Mouse (Mus musculus) frontal cortex, postnatal 25 days (tissue): Measurements from ENCODE around the gene Prcc.
"Not testable (repeated sequence)": the region's sequence is repeated elsewhere in the genome, so short reads cannot be mapped to it uniquely, and the experiment has no call there.

Source experiments
- DNase-seq, 2 experiments: peaks; one replicate each; pipeline ENCODE4 v3.0.0; 2022; ENCODE audit warnings: low spot score in 2 of 2

Gene Prcc

DNA sequence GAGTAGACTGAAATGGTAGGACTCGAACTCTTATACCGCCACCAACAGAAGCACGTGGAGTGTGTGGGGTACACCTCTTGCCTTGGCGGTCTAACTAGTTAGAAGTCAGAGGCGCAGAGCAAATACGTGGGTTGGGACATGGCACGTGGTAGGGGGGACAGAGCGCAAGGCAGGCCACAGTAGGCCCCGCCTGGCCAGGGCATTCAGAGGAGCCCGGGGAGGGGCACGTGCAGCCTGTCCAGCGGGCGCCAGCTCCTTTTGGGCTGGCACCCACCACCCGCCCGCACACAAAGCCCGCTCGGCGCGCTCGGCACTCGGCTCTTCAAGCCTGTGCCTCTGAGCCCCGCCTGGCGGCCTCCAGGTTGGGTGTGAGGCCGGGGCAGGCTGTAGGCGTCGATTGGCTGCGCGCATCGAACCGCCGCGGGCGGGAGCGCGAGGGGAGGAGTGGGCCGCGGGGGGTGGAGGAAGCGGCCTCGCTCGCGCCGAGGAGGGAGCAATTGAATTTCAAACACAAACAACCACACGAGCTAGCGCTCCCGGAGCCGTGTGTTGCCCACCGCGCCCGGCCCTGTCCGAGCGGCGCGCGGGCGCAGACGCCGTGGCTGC, 20.6 kb upstream of the Prcc start, which contains the start of gene Hdgf:
Gene Hdgf, plus strand, starts transcription at position 442 of the 606 bp plus-strand sequence.
- DNase-seq = peak; percentile 73 to 86

- DNase-seq = no peak
These were observed 18.4 kb upstream of the Prcc start for GRCm38 (mm10) chr3:87903821-87904220.

GRCm38 (mm10) chr3:87901959-87902358, 16.6 kb upstream of the Prcc start:
- not testable (repeated sequence) for DNase-seq

- DNase-seq = no peak
These were observed 15.7 kb upstream of the Prcc start for GRCm38 (mm10) chr3:87901036-87901624.

GRCm38 (mm10) chr3:87899776-87900175, 14.4 kb upstream of the Prcc start:
- DNase-seq = no peak

DNA sequence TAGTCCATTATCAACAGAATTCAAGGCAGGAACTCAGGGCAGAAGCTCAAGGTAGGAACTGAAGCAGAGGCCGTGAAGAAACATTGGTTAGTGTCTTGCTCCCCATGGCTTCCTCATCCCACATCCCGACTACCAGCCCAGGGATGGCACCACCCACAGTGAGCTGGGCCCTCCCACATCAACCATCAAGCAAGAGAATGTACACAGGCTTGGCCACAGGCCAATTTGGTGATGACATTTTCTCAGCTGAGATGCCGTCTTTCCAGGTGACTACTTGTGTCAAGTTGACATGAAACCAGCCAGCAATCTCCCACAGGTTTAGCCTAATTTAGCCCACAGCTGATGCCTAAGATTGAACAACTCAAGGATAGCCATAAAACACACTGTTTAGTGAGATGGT, 13.9 kb upstream of the Prcc start:
- no peak for DNase-seq

- no peak for DNase-seq
These were observed 8.0 kb upstream of the Prcc start for GRCm38 (mm10) chr3:87893367-87893905.

GRCm38 (mm10) chr3:87891481-87891880, 6.1 kb upstream of the Prcc start:
- no peak for DNase-seq

DNA sequence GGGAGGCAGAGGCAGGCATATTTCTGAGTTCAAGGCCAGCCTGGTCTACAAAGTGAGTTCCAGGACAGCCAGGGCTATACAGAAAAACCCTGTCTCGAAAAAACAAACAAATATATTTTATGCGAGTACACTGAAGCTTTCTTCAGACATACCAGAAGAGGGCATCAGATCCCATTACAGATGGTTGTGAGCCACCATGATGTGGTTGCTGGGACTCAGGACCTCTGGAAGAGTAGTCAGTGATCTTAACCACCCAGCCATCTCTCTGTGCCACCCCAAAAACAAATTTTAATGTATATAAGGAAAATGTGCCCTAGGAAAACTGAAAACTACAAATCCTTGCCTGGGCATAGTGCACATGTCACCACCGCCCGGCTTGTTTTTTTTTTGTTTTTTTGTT, 2.0 kb upstream of the Prcc start:
- not testable (repeated sequence) for DNase-seq

DNA sequence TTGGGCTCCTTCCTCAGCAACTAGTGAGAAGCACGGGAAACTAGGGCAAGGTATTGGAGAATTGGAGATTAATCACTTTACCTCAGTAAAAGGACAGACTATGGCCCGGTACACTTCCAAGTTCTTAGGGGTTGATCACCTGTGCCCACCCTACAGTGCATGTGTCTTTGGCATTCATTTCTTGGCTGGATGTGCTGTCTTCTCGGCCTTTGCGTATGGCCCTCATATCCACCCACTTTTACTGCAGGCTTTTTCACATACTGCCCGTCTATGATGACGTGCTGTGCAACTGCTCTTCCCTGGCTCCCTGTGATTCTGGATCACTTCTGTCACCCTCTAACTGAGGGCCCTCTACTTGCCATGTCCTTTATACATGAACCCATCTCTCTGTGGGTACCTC, 1.0 kb upstream of the Prcc start:
- DNase-seq = no peak

DNA sequence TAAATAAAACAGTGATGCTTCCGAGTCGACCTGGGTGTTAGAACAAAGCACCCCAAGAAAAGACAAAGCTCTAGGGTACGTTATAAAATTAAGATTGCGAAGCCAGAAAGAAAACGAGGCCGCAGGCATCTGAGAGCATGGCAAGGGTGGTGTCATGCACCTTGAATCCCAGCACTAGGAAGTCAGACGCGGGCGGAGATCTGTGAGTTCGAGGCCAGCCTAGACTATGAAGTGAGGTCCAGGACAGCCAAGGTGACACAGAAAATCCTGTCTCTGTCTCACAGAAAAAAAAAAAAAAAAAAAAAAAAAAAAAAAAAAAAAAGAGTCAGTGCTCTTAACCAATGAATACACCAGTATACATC, 577 bp upstream of the Prcc start:
- DNase-seq = peak in 1 of 2 experiments; percentile 25

- peak in 1 of 2 experiments; percentile 19 for DNase-seq
These were observed 628 bp downstream of the Prcc start for GRCm38 (mm10) chr3:87884708-87885251.

DNA sequence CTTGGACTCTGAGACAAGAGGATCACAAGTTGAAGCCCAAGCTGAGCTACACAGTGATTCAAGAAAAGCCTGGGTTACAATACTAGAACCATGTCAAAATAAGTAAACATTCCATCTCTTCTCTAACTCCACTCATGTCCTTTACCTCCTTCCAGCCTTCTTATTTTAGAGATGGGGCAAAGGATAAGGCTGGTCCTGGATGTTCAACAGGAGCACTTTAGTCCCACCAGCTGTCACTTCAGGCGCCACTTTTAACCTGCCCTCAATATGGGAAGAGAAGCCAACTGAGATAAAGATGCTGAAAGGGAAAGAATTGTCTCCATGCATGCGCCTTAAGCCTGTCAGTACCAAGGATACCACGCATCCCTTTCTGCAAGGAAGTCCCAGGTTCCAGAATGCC, 1.1 kb downstream of the Prcc start:
- DNase-seq = no peak

DNA sequence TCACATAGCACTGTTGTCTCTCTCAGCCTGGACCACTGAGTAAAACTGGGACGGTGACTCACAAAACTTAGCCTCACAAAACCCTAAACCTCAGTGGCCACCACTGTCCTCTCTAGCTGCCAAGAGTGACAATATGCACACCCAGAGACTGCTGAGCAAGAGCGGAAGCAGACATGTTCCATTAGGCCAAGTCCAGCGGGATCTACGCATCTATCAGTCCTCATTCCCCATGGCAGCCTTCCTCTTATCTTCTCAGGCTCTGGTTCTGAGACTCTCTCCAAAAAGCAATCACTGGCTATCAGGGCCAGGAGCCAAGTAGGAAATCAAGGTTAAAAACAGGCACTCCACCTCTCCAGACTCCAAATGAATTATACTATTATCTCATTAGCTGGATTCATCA, 7.7 kb downstream of the Prcc start:
- DNase-seq = no peak

GRCm38 (mm10) chr3:87864111-87864510, 21.3 kb downstream of the Prcc start:
- not testable (repeated sequence) for DNase-seq

- DNase-seq = peak; percentile 39 to 54
These were observed 25.6 kb downstream of the Prcc start for GRCm38 (mm10) chr3:87859813-87860212.

- no peak for DNase-seq
These were observed 27.7 kb downstream of the Prcc start for GRCm38 (mm10) chr3:87857666-87858065.

GRCm38 (mm10) chr3:87855936-87856335, 29.5 kb downstream of the Prcc start:
- no peak for DNase-seq

DNA sequence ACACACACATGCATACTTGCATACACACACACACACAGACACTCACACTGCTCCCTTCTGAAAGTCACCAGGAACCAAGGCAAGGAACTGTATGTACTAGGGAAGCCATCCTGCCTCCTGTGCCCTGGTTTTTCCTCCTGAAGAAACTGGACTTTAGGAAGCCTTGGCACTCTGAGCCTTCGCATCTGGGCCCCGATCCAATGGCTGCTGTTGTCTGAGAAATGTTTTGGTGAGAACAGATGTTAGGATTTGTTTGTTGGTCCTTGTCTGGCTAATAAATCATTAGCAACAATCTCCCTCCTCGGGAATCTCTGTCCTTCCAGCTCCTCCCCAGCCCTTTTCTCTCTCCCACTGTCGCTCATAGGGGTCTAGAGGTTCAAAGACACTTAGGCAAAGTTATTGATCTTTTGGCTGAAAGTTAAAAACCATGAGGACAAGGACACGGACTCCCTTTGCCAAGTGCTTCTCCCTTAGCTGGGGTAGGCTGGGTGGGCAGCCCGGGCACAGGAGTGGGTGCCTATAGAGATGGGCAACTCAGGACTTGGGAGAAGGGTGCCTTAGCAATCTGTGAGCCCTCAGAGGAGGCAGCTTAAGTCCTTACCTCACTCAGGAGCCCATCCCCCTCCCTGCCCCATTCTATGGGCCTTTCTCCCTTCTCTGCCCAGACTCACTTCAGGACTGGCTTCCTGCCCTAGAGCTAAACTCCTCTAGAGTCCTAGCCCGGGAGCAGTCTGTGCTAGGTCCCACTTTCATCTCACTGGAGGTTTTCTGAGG, 30.4 kb downstream of the Prcc start:
- DNase-seq = no peak

GRCm38 (mm10) chr3:87849117-87849516, 36.3 kb downstream of the Prcc start:
- no peak for DNase-seq

- DNase-seq = no peak
These were observed 37.7 kb downstream of the Prcc start for GRCm38 (mm10) chr3:87847680-87848079.

GRCm38 (mm10) chr3:87846650-87847110, 38.7 kb downstream of the Prcc start, which contains the start of gene Sh2d2a:
TSS of gene Sh2d2a (plus strand) at chr3:87846755.
- DNase-seq = no peak
